Mouse (Mus musculus): ENCODE measurements around the gene Tppp3.

Tppp3 gene

GRCm38 (mm10) chr8:105471314-105472015, at the start of gene Tppp3:
Gene Tppp3, minus strand, starts transcription at chr8:105471526.
- DNase-seq: peak; percentile 97

- peak in 1 of 2 experiments; percentile 24 for DNase-seq
Measured at GRCm38 (mm10) chr8:105521061-105521460, 49.7 kb upstream of the Tppp3 start.

GRCm38 (mm10) chr8:105520521-105520920, 49.2 kb upstream of the Tppp3 start:
- no peak for DNase-seq

GRCm38 (mm10) chr8:105519591-105519990, 48.3 kb upstream of the Tppp3 start:
- no peak for DNase-seq

- DNase-seq: peak; percentile 70 to 78
Measured at GRCm38 (mm10) chr8:105518436-105519313, 47.3 kb upstream of the Tppp3 start, which contains the start of gene Hsd11b2. Gene Hsd11b2, plus strand, starts transcription at chr8:105518755.

- peak in 1 of 2 experiments; percentile 43 for DNase-seq
Measured at GRCm38 (mm10) chr8:105517346-105517745, 46.0 kb upstream of the Tppp3 start.

GRCm38 (mm10) chr8:105516018-105516645, 44.8 kb upstream of the Tppp3 start:
- peak; percentile 87 to 90 for DNase-seq

- peak; percentile 27 to 54 for DNase-seq
Measured at GRCm38 (mm10) chr8:105514656-105515055, 43.3 kb upstream of the Tppp3 start.

GRCm38 (mm10) chr8:105514194-105514593, 42.9 kb upstream of the Tppp3 start:
- no peak for DNase-seq

GRCm38 (mm10) chr8:105509997-105510735, 38.8 kb upstream of the Tppp3 start:
- DNase-seq: no peak

GRCm38 (mm10) chr8:105508758-105509157, 37.4 kb upstream of the Tppp3 start:
- no peak for DNase-seq

GRCm38 (mm10) chr8:105506977-105507376, 35.7 kb upstream of the Tppp3 start:
- no peak for DNase-seq

- no peak for DNase-seq
Measured at GRCm38 (mm10) chr8:105504617-105505016, 33.3 kb upstream of the Tppp3 start.

- DNase-seq: no peak
Measured at GRCm38 (mm10) chr8:105499787-105500186, 28.5 kb upstream of the Tppp3 start.

- peak; percentile 93 to 95 for DNase-seq
Measured at GRCm38 (mm10) chr8:105496439-105497180, 25.3 kb upstream of the Tppp3 start, which contains the start of gene Zdhhc1. Gene Zdhhc1, minus strand, starts transcription at chr8:105496902.

- no peak for DNase-seq
Measured at GRCm38 (mm10) chr8:105495350-105496302, 24.3 kb upstream of the Tppp3 start.

- no peak for DNase-seq
Measured at GRCm38 (mm10) chr8:105494566-105494965, 23.2 kb upstream of the Tppp3 start.

- no peak for DNase-seq
Measured at GRCm38 (mm10) chr8:105493495-105493894, 22.2 kb upstream of the Tppp3 start.

GRCm38 (mm10) chr8:105489281-105489680, 18.0 kb upstream of the Tppp3 start:
- no peak for DNase-seq

GRCm38 (mm10) chr8:105488082-105488481, 16.8 kb upstream of the Tppp3 start:
- no peak for DNase-seq

All from kidney, postnatal 4 days (tissue).